Mouse (Mus musculus): Measurements from ENCODE around the gene Gm4981.

Gene Gm4981

DNA sequence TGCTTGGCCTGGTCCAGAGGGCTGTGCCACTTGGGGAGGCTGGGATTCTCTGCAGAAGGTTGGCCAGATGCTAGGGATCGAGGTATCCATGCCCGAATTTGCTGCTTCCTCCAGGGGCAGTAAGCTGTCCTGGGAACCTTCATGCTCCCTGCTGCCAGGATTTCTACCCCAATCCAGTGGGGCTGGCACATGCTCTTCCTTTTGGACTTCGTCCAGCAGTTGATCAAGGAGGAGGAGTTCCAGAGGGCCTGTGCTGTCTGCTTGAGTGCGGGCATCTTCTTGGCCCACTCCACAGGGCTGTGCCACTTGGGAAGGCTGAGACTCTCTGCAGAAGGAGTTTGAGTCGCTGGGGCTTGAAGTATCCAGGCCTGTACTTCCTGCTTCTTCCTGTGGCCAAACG is 13.3 kb downstream of the Gm4981 start:
- in situ Hi-C loops (cut with MboI, MseI): loop anchor here (5.0 to 25.0 kb wide), 9 partner anchors 366 to 2011 kb away; no protein-coding TSS in a partner anchor

DNA sequence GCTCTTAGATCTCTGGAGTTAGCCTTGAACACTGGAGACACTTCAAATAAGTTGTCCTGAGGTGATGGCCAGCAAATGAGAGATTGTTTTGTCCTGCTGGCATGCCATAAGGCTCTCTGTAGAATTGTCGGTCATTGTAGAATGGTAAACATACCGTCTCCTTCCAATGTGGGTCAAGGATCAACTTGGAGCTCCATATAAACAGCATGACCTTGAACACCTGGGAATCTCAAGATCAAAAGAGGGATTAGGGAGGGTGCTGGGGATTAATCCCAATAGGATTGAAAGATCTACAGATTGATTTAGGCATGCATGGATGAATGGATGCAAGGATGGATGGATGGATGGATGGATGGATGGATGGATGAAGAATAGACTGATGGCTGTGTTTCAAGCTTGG is 14.9 kb downstream of the Gm4981 start:
- in situ Hi-C loops (cut with MboI, MseI): loop anchor here (5.0 to 25.0 kb wide), 9 partner anchors 364 to 2009 kb away; no protein-coding TSS in a partner anchor

DNA sequence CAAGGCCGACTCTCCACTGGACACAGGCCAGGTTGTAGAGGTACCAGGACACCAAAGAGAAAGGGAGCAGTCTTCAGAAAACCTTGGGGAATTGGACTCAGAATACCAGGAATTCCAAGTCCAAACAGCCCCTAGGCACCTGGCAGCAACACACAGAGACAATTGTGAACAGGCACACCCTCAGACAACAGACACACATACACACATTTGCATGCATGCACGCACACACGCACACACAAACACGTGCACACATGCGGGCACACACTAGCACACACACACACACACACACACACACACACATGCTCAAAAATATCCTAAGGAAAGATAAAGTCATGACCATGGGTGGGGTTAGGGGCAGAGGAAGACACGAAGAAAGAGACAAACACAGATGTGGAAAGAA is 15.8 kb downstream of the Gm4981 start:
- in situ Hi-C loops (cut with MboI, MseI): loop anchor here (5.0 to 25.0 kb wide), 9 partner anchors 363 to 2008 kb away; no protein-coding TSS in a partner anchor

DNA sequence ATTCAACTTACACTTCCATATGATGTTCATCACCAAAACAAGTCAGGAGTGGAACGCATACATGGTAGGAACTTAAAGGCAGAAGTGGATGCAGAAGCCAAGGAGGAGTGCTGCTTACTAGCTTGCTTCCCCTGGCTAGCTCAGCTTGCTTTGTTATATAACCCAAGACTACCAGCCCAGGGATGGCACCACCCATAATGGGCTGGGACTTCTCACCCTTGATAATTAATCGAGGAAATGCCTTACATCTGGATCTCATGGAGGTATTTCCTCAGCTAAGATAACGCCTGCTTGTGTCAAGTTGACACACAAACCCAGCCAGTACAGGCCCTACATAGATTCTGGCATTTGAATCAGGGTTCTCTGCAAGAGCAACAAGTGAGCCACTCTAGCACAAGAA is 19.1 kb downstream of the Gm4981 start:
- in situ Hi-C loops (cut with MboI, MseI): loop anchor here (25.0 kb wide), 7 partner anchors 505 to 2005 kb away; no protein-coding TSS in a partner anchor

DNA sequence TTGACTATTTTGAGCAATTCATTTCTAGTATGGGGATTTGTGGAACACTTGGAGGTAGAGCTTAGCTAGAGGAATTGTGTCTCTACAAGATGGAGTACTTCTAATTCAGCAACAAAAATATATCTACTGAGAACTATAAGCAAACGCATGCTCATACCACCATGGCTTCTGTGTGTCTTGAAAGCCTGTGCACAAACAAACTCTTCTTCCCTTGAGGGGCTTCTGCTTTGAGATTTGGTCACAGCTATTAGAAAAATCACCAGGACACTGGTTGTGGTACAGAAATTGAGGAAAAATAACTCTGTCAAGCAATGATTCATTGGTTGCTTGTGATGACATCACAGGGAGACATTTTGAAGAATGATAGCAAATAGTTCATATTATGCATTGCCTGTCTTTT is 21.1 kb downstream of the Gm4981 start:
- in situ Hi-C loops (cut with MboI, MseI): loop anchor here (25.0 kb wide), 7 partner anchors 503 to 2003 kb away; no protein-coding TSS in a partner anchor

DNA sequence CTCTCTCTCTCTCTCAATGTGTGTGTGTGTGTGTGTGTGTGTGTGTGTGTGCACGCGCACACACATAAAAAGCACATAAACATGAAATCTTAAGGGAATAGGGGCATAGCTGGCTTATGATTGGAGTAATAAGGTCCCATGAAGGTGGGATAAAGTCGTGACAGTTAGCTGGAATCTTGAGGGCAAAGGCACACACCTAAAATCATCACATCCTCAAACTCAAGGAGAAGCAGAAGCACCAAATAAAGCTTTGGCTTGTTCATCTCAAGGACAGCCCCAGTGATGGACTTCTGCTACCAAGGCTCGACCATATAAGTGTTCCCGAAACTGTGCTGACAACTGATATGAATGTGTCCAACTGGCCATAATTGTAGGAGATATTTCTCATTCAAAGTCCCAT is 21.6 kb downstream of the Gm4981 start:
- in situ Hi-C loops (cut with MboI, MseI): loop anchor here (25.0 kb wide), 7 partner anchors 503 to 2003 kb away; no protein-coding TSS in a partner anchor

DNA sequence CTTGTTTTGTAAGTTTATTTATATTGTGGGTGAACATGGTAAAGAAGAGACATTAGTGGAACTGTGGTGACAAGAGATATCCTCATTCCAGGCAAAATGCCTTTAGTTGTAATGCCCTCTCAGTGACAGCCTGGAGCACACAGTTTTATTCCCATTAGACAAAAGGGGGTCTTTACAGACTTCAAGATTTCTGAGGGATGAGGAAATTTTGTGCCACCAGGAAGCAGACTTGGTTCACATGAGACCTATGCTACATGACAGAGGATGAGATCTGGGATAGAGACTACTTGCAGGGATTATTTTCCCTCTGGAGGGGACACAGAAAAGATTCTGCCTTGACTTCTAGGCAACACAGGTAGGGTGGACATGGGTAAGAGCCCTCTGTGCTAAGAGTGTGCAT is 22.0 kb downstream of the Gm4981 start:
- in situ Hi-C loops (cut with MboI, MseI): loop anchor here (25.0 kb wide), 7 partner anchors 502 to 2002 kb away; no protein-coding TSS in a partner anchor

DNA sequence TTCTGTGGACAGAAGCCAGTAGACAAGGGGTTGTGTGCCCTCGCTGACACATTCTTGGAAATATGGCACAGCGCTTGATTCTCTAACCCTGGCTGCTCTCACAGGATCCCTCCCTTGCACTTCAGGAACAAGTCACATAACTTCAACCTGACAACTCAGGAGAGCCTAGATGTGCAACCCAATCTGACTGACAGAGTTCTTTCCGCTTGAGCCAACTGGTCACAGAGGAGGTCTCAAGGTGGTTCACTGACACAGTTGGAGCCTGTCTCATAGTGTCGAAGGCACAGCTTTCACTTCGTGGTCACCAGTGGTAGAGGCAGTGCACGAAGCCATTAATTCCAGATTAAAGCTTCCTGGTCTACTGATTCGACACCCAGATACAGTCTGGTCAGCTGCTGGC is 24.3 kb downstream of the Gm4981 start:
- in situ Hi-C loops (cut with MboI, MseI): loop anchor here (25.0 kb wide), 7 partner anchors 500 to 2000 kb away; no protein-coding TSS in a partner anchor

DNA sequence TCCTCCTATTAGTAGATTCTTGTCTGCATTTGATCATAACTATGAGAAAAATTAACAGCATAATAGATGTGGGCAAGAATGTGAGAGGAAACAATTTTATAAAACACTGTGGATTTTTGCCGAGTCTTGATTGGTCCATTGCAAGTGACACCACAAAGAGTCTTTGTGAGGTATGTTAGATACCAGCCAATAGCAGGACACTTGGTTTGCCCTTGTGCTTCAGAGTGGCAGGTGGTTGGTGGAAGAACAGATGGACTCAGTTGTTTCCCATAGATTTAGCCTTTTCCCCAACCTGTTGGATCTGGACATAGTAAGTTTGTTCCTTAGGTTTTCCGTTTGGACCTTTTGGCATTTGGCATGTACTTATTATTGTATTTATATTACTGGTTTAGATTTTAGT is 25.3 kb downstream of the Gm4981 start:
- in situ Hi-C loops (cut with MboI, MseI): loop anchor here (25.0 kb wide), 7 partner anchors 499 to 1999 kb away; no protein-coding TSS in a partner anchor

DNA sequence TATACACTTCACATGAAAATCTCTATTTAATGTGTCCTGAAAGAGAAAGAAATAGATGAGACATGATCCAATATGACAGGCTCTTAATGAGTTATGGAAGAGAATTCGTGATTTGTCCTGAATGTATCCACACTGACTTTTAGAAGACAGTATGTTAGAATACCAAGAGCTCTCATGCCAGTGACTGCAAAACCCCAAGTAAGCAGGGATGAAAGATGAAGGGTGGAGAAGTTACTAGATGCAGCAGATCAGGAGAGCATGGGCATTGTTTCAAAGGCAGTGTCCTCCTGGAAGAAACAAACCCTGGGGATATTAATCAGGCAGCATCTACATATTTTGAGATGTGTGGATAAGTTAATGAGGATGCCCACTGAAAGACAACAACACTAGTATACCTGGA is 26.0 kb downstream of the Gm4981 start:
- in situ Hi-C loops (cut with MboI, MseI): loop anchor here (25.0 kb wide), 7 partner anchors 498 to 1998 kb away; no protein-coding TSS in a partner anchor

DNA sequence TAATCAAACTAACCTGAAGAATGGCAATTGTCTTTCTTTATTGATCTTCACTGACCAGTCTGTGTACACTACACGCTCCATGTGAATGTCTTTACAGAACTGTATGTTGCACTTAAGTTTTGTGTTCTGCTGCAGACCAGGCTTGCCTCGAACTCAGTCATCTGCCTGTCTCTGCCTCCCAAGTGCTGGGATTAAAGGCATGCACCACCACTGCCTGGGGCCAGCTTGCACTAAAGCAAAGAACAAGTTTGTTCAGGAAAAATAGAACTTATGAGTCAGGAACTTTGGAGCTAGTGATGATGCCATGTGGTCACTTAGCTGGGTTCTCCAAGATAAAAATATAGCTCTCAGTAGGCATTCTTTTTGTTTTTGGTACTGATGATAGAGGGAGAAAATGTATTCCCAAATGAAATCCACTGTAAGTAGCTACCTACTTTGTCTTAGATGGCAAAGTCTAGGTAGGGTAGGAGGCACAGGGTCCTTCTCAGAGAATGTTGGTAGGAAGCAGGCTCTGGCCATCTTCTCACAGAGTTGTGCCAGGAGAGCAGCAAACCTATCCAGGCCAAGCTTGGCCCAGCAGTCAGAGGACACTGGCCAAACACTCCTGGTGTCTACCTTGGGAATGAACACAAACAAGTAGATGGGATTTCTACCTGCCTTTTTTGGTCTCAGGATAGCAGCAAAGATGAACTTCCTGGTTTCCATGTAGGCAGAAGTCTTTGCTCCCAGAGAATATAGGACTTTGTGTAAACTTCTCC is 26.6 kb downstream of the Gm4981 start:
- in situ Hi-C loops (cut with MboI, MseI): loop anchor here (25.0 kb wide), 7 partner anchors 498 to 1998 kb away; no protein-coding TSS in a partner anchor

DNA sequence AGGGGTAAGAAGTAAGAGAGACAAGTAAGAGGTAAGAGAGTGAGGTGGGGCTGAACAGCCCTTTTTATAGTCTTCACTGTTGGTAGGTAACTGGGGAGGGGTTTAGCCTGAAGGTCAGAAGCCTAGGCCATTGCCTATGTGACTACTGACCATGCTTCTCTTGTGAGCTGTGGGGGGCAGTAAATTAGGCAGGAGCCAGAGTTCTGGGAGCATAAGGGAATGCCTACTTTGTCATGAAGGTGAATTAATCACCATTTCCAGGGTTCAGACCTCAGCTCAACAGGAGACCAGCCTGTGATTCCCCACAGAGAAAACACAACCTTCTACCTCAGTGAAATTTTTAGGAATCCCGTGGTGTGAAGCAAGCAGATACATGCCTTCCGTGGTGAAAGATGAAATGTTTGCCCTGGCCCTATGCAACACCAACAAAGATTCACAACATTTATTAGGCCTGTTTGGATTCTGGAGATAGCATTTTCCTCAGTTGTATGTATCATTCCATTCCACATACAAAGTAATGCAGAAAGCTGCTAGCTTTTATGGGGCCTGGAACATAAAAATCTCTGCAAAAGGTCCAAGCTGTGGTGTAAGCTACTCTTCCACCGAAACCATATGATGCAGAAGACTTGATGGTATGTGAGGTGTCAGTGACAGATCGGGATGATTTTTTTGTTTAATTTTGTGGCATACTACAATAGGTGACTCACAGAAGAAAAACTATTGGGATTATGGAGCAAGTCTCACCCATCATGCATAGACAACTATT is 29.7 kb downstream of the Gm4981 start:
- in situ Hi-C loops (cut with MboI, MseI): loop anchor here (25.0 kb wide), 7 partner anchors 495 to 1995 kb away; no protein-coding TSS in a partner anchor

DNA sequence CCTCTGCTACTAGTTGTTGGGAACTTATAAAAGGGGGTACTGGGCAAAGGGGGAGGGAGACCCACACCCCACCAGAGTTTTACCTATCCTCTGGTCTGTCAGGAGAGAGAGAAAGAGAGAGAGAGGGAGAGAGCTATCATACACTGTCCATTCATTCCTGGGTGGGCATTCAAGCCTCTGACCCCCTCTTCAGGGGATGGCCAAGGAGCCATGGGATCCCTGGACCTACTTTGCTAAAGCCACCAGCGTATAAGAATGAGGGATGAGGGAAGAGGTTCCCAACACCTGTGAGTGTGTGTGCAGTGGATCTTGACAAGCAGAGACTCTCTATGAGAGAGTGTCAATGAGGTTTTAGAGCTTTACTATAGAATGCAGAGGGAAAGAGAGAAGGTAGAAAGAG is 30.5 kb downstream of the Gm4981 start:
- in situ Hi-C loops (cut with MboI, MseI): loop anchor here (25.0 kb wide), 7 partner anchors 494 to 1994 kb away; no protein-coding TSS in a partner anchor
